Mouse (Mus musculus): ENCODE results near the gene Tnfaip6. TPM values are rescaled to one million over a fixed set of nuclear protein-coding genes. Genes with fewer than 3 reads are reported as not detected.

Gene Tnfaip6
- polyA plus RNA-seq, 1 experiment from 2014 or later, result 46.7 TPM

- 87% methylated on average over 2 of the region's 2 CpGs for WGBS
- H3K4me1 ChIP-seq, result no peaks in the 10 kb centered on the region
- peaks cover 62% of the 10 kb centered on the region for H3K36me3 ChIP-seq
- no peak for ATAC-seq (ENCODE audit: insufficient number of reproducible peaks, low FRiP score, low TSS enrichment, low read depth)
- H3K9me3 ChIP-seq, result no peaks in the 10 kb centered on the region
- H3K4me2 ChIP-seq, result no peak overlapping the region
- H3K27me3 ChIP-seq, result no peaks in the 10 kb centered on the region
- H3K4me3 ChIP-seq, result no peak overlapping the region
- H3K27ac ChIP-seq, result no peak overlapping the region
- H3K9ac ChIP-seq, result no peak overlapping the region
Observed at GRCm38 (mm10) chr2:52084571-52084970, 46.8 kb downstream of the Tnfaip6 start.

Other genes with a start within 250 kb of the Tnfaip6 start
- 16.4 and 17.6 TPM in 2 replicates for gene Rbm43, start 102.8 kb upstream of the Tnfaip6 start, polyA plus RNA-seq (2015; fragmentation: Nextera tagmentation; extraction: Ambion mirVana)
- gene Nmi, start 64.5 kb upstream of the Tnfaip6 start, polyA plus RNA-seq (2015; fragmentation: Nextera tagmentation; extraction: Ambion mirVana), result 12.1 and 13.8 TPM in 2 replicates
- 21.8 and 29.9 TPM in 2 replicates for gene Rif1, start 34.8 kb downstream of the Tnfaip6 start, polyA plus RNA-seq (2015; fragmentation: Nextera tagmentation; extraction: Ambion mirVana)

Data from limb, embryonic 15.5 days (tissue).